Mouse (Mus musculus) left cerebral cortex, postnatal 10 days (tissue): ENCODE measurements around the gene Pcnx. TPM values are rescaled to one million over a fixed set of nuclear protein-coding genes. Genes with fewer than 3 reads are reported as not detected.
A peak's percentile ranks its signal among the peaks of the same experiment; 100 is the strongest.

Experiments
- DNase-seq, 2 experiments: peaks; one replicate each; pipeline ENCODE4 v3.0.0; 2021 to 2022; ENCODE audit warnings: low spot score in 2 of 2, mixed read lengths in 1 of 2; ENCODE audit errors: extremely low spot score in 1 of 2
- intact Hi-C: fragments of 180-260 bp; cut with DNase I; formaldehyde crosslinking; loops from one replicate; pipeline ENCODE4 v1.15.1; 2025
- total RNA-seq, 2 experiments: library from RNA; stranded (reverse); gene quantifications; 2 replicates each; pipeline ENCODE4 v1.2.3; 2021

Gene Pcnx
- 100 to 1,000 TPM; 107 to 115 TPM for total RNA-seq

- peak; percentile 77 to 93 for DNase-seq
- intact Hi-C loops: loop anchor here (5.0 kb wide), 2 partner anchors 52 to 58 kb away; no protein-coding TSS in a partner anchor
Measured at GRCm38 (mm10) chr12:81859351-81860307, at the start of gene Pcnx. Gene Pcnx (plus strand): TSS chr12:81860023.

GRCm38 (mm10) chr12:81810417-81810816 is 49.4 kb upstream of the Pcnx start:
- intact Hi-C loops: no loop called here
- DNase-seq: no peak

- no peak for DNase-seq
- intact Hi-C loops: no loop called here
Measured at GRCm38 (mm10) chr12:81814742-81815141, 45.1 kb upstream of the Pcnx start.

GRCm38 (mm10) chr12:81816330-81817125 is 43.3 kb upstream of the Pcnx start:
- intact Hi-C loops: no loop called here
- no peak for DNase-seq

- intact Hi-C loops: no loop called here
- no peak for DNase-seq
Measured at GRCm38 (mm10) chr12:81817126-81817505, 42.7 kb upstream of the Pcnx start.

GRCm38 (mm10) chr12:81820700-81821099 is 39.1 kb upstream of the Pcnx start:
- peak in 1 of 2 experiments; percentile 44 for DNase-seq
- intact Hi-C loops: no loop called here

- intact Hi-C loops: no loop called here
- no peak for DNase-seq
Measured at GRCm38 (mm10) chr12:81822176-81822575, 37.6 kb upstream of the Pcnx start.

- DNase-seq: no peak
- intact Hi-C loops: no loop called here
Measured at GRCm38 (mm10) chr12:81822778-81823480, 36.9 kb upstream of the Pcnx start.

GRCm38 (mm10) chr12:81828355-81828754 is 31.5 kb upstream of the Pcnx start:
- intact Hi-C loops: no loop called here
- no peak for DNase-seq

GRCm38 (mm10) chr12:81832039-81832738 is 27.6 kb upstream of the Pcnx start:
- intact Hi-C loops: no loop called here

GRCm38 (mm10) chr12:81833094-81833493 is 26.7 kb upstream of the Pcnx start:
- DNase-seq: no peak
- intact Hi-C loops: no loop called here

More at GRCm38 (mm10) chr12:81832039-81832738, 27.6 kb upstream of the Pcnx start:
- no peak for DNase-seq

GRCm38 (mm10) chr12:81836162-81836561 is 23.7 kb upstream of the Pcnx start:
- no peak for DNase-seq
- intact Hi-C loops: no loop called here

- no peak for DNase-seq
- intact Hi-C loops: no loop called here
Measured at GRCm38 (mm10) chr12:81837463-81837862, 22.4 kb upstream of the Pcnx start.

- intact Hi-C loops: no loop called here
- no peak for DNase-seq
Measured at GRCm38 (mm10) chr12:81839663-81840062, 20.2 kb upstream of the Pcnx start.

GRCm38 (mm10) chr12:81841046-81841445 is 18.8 kb upstream of the Pcnx start:
- intact Hi-C loops: no loop called here
- DNase-seq: no peak

GRCm38 (mm10) chr12:81843501-81843900 is 16.3 kb upstream of the Pcnx start:
- DNase-seq: no peak
- intact Hi-C loops: no loop called here

GRCm38 (mm10) chr12:81844572-81844971 is 15.3 kb upstream of the Pcnx start:
- DNase-seq: no peak
- intact Hi-C loops: no loop called here

- DNase-seq: peak in 1 of 2 experiments; percentile 30
- intact Hi-C loops: no loop called here
Measured at GRCm38 (mm10) chr12:81844981-81845380, 14.8 kb upstream of the Pcnx start.
